Mouse (Mus musculus) common myeloid progenitor, adult 5-6 weeks (primary cell): Measurements from ENCODE around the gene Vcam1. TPM values are rescaled to one million over a fixed set of nuclear protein-coding genes. Genes with fewer than 3 reads are reported as not detected.
A peak's percentile ranks its signal among the peaks of the same experiment; 100 is the strongest.

ENCODE experiments used
- ATAC-seq: replicated peaks from 2 replicates; pipeline ENCODE4 v1.8.0; 2016; ENCODE audit warnings: low read depth, mild to moderate bottlenecking, moderate TSS enrichment, inconsistent platforms; ENCODE audit not compliant: poor library complexity, severe bottlenecking
- total RNA-seq: library from RNA; stranded (forward); fragments of 200-1000, 187-1606 nt; gene quantifications from 2 replicates; pipeline ENCODE4 v1.2.3, GENCODE M21; 2017

Gene Vcam1
- total RNA-seq, 1 experiment from 2014 or later: 2.9 TPM

- no peak for ATAC-seq
Observed at GRCm38 (mm10) chr3:116127836-116128235, 1.7 kb downstream of the Vcam1 start.

GRCm38 (mm10) chr3:116127281-116127680, 2.2 kb downstream of the Vcam1 start:
- no peak for ATAC-seq

DNA sequence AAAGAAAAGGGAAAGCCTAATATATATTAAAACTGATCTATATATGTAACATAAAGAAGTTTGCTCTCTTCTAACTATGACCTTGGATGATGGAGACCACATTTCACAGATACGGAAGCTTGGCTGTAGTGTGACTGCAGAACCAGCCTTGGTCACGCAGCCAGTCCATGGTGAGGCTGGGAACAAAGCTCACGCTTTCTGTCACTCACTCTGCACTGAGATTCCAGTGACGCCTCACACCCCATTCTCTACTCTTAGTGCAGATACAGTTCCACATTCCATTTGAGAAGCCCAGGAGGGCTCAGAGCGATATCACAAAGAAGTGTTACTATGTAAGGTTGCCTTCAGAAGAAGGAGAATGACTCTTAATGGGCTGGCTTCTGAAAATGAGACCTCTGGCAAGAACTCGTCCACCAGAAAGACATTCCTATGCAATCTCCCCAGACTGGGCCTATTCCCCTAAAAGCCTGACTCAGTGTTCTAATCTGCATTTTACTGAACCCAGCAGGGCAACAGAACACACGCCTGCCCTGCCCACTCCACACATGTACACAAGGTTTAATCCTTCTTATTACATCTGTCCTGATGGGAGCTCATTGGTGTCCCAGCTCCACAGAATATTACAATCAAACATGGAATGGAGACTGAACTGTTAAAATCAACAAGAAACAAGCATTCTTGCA, 2.8 kb downstream of the Vcam1 start:
- ATAC-seq: 0 out of 2 replicates have a peak, but pooled peaks have one; percentile 22

- ATAC-seq: no peak
Observed at GRCm38 (mm10) chr3:116126070-116126469, 3.4 kb downstream of the Vcam1 start.

GRCm38 (mm10) chr3:116123827-116124226, 5.7 kb downstream of the Vcam1 start:
- ATAC-seq: no peak

DNA sequence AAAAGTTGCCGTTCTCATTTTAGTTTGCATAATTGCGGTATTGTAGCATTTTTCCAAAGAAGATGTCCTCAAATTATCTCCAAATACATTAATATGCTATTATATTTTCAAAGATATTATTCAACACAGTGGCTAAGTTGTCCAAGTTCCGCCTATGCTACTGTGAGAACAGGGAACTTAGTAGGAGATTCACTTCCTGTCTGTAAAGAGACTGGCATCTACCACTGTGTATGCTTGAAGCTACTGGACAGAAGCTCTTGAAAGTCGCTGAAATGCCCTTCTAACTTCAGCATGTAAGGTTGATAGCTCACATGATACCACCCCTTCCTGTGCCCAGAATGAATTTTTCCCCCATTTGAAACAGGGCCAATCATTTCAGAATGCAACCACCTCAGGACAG, 6.8 kb downstream of the Vcam1 start:
- ATAC-seq: no peak

- no peak for ATAC-seq
Observed at GRCm38 (mm10) chr3:116121026-116121425, 8.5 kb downstream of the Vcam1 start.

DNA sequence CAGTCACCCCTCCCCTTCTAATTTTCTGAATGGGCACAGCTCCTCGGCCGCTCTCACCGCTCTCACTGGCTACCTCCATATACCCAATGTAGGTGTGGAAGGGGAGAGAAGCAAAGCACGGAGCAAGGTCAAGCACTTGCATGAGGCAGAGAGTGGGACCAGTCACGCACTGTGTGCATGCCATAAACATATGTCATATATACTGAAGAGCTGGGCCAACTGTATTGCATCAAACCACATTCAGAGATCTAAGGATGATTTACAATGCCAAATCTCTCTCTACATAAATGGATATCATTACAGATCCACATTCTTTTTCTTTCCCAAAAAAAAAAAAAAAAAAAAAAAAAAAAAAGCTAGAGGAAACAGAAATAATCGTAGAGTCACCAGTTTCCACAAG, 9.1 kb downstream of the Vcam1 start:
- no peak for ATAC-seq

DNA sequence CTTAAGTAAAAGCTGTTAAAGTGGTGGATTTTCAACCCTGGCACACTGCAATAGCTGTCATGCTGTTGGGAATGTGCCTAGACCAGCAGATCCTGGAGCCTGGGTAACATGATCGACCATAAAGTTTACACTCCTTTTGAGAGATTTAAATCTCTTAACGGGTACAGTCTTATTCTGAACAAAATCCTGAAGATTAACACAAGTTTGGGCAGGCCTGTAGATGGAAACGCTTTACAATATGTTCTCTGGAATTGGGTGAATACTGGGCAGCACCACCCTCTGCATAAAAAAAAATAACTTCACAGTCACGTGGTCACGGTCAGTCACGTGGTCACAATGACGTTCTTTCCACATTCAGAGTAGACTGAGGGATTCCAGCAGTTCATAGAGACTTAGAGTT, 10.3 kb downstream of the Vcam1 start:
- no peak for ATAC-seq

GRCm38 (mm10) chr3:116117046-116117445, 12.4 kb downstream of the Vcam1 start:
- no peak for ATAC-seq

- ATAC-seq: no peak
Observed at GRCm38 (mm10) chr3:116114249-116115188, 15.0 kb downstream of the Vcam1 start.

GRCm38 (mm10) chr3:116113443-116114241, 15.8 kb downstream of the Vcam1 start:
- ATAC-seq: no peak

DNA sequence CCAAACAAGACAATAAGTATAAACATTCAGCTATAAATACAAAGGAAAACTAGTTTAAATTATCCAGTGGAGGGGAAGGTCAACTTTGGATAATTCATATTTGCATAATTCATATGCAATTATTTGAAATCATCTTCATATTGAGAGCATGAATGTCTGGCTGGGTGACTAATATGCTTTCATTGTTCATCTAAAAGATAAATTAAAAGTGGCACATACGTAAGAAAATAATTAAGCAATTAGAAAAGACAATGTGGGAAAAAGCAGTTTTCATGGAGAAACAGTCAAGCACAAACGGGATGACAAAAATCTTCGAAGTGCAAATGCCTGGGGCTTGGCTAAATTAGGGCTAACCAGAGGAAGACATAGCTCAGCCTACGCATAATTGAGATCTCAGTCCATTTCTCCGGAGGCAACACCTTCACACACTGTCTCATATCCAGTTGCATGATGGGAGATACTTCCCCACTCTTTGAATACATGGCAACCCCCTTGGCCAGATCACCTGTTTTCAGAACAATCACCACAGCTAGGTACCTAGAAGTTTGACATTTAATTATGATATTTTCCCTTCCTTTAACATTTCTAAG, 16.6 kb downstream of the Vcam1 start:
- no peak for ATAC-seq

DNA sequence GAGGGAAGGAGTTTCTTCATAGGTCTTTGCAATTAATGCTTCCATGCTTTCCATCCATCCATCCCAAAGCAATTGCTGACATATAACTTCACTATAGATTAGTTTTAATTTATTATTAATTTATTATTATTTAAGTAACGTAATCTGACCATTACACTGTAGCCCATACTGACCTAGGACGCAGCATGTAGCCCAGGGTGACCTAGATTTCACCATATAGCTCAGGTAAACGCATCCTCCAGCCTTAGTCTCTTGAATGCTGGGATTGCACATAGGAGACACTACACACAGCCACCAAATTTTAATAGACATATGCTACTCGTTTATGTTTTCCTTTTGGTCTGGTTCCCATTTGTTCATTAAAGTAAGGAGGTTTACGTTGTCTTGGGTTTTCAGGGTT, 23.8 kb downstream of the Vcam1 start:
- ATAC-seq: no peak

DNA sequence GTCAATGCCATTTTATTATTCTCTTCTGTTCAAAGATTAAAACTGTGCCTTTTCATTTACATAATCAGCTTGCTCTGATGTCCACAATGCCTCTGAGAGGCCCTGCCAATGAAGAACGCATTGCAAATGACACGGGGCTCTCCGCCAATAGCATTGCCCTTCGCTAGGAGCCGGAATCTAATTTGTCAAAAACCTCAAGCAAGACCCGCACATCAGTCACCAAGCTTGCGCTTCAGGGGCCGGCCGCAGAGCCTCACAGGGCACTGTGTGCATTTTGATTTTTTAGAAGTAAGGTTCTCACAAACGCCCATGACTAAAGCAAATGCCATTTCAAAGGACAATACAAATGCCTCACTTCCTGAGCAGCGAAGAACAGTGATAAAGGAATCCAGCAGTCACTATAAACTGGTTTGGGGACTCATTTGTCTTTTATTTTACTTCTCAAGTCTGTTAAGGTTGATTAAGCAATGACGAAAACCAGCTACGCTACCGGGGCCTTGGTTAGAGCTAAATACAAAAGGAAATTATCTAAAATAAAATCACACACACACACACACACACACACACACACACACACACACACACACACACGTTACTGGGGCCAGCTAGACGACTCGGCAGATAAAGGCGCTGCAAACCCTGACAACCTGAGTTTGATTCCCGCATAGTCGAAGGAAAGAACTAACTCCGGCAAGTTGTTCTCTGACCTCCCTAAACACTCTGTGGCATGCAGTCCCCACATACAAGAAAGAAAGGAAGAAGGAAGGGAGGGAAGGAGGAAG, 24.4 kb downstream of the Vcam1 start:
- 0 out of 2 replicates have a peak, but pooled peaks have one; percentile 22 for ATAC-seq

DNA sequence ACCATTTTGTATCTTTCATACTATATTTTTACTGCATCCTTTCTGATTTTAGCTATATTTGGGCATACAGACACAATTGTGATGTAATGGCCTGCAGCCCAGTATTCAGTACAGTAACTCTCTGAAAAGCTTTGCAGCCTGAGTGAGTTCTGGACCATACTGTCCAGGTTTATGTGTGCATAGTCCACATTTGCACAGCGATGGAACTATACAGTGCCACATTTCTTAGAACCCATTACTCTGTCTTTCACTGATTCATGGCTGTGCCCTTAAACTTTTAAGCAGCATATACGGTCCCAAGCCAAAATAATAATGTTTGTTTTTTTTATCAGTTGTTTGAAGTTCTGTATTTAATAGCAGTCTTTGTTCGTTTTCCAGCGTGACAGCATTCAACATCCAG, 25.2 kb downstream of the Vcam1 start:
- ATAC-seq: no peak

- ATAC-seq: no peak
Observed at GRCm38 (mm10) chr3:116100850-116101249, 28.6 kb downstream of the Vcam1 start.

DNA sequence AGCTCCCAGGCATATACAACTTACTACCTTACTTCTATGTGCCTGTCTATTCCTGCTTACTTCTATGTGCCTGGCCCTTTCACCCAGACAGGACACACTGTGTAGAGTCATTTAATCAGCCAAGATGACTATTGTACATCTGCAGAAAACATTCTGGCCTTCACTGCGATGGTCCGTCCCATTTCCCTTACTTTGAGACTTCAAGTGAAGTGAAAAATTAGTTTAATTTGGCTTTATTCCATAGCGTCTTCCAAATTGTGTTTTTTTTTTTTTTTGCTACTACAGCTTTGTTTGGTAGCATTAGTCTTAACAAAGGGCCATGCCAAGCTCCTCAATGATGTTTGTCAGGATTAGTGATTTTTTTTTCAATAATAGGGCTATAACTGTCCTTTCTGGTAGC, 33.6 kb downstream of the Vcam1 start:
- no peak for ATAC-seq

- ATAC-seq: no peak
Observed at GRCm38 (mm10) chr3:116095312-116095711, 34.2 kb downstream of the Vcam1 start.
